Mouse (Mus musculus) midbrain, embryonic 14.5 days (tissue): ENCODE results near the gene Eif4g3. TPM values are rescaled to one million over a fixed set of nuclear protein-coding genes. Genes with fewer than 3 reads are reported as not detected.
A peak's percentile ranks its signal among the peaks of the same experiment; 100 is the strongest.

Source experiments
- ATAC-seq: fragments of 200-750 bp; cut with Nextera tagmentation; 2 replicates; pipeline ENCODE4 v1.8.0; 2017; ENCODE audit warnings: moderate number of reproducible peaks, moderate library complexity; ENCODE audit not compliant: low FRiP score, low TSS enrichment
- DNase-seq: peaks from one replicate; pipeline ENCODE4 v3.0.0-alpha.2; 2015
- H3K27ac ChIP-seq: fragments of 300-500 bp; sonication (generic); replicated peaks from 2 replicates; pipeline ENCODE4 v1.5.1; 2014; ENCODE audit warnings: mild to moderate bottlenecking, low read depth, low read length, moderate library complexity
- H3K27me3 ChIP-seq: fragments of 300-500 bp; sonication (generic); 2 replicates; pipeline ENCODE4 v1.6.1; 2014; ENCODE audit warnings: low read length, control low read depth, mixed read lengths; ENCODE audit not compliant: control insufficient read depth, insufficient read depth
- H3K36me3 ChIP-seq: fragments of 300-500 bp; sonication (generic); 2 replicates; pipeline ENCODE4 v1.6.1; 2014; ENCODE audit warnings: low read length, control low read depth; ENCODE audit not compliant: control insufficient read depth, insufficient read depth
- H3K4me1 ChIP-seq: fragments of 300-500 bp; sonication (generic); 2 replicates; pipeline ENCODE4 v1.6.1; 2014; ENCODE audit warnings: mild to moderate bottlenecking, antibody characterized with exemption, low read length, control low read depth; ENCODE audit not compliant: control insufficient read depth, insufficient read depth
- H3K4me2 ChIP-seq: fragments of 300-500 bp; sonication (generic); 2 replicates; pipeline ENCODE4 v1.6.1; 2014; ENCODE audit warnings: mild to moderate bottlenecking, low read length, moderate library complexity
- H3K4me3 ChIP-seq: fragments of 300-500 bp; sonication (generic); replicated peaks from 2 replicates; pipeline ENCODE4 v1.5.1; 2014; ENCODE audit warnings: low read depth, low read length
- H3K9ac ChIP-seq: fragments of 300-500 bp; sonication (generic); replicated peaks from 2 replicates; pipeline ENCODE4 v1.6.1; 2014; ENCODE audit warnings: mild to moderate bottlenecking, low read length, moderate library complexity
- H3K9me3 ChIP-seq: fragments of 300-500 bp; sonication (generic); 2 replicates; pipeline ENCODE4 v1.6.1; 2016; ENCODE audit warnings: low read length, control low read depth, mixed read lengths; ENCODE audit not compliant: control insufficient read depth
- WGBS: fragments of 180-500 bp; shearing (Covaris S2); extraction: QIAGEN DNeasy Blood & Tissue Kit; methylation state at CpG from one replicate; pipeline ENCODE4 v1.1.7; 2014; 5-methylcytosine and 5-hydroxymethylcytosine counted together
- polyA plus RNA-seq: library from polyadenylated mRNA; unstranded; fragments of >200 nt; fragmentation: Nextera tagmentation; extraction: Ambion mirVana; gene quantifications from 2 replicates; pipeline ENCODE4 v1.2.1, GENCODE M21; 2014

The Eif4g3 gene
- polyA plus RNA-seq, 1 experiment from 2014 or later = 63.0 TPM

- no peak for ATAC-seq
- H3K4me1 ChIP-seq = no peaks in the 10 kb centered on the region
- no peak overlapping the region for H3K9ac ChIP-seq
- H3K9me3 ChIP-seq = no peaks in the 10 kb centered on the region
- WGBS = 98% methylated on average over 4 of the region's 4 CpGs
- peaks cover 46% of the 10 kb centered on the region for H3K36me3 ChIP-seq
- no peak overlapping the region for H3K4me3 ChIP-seq
- no peak for DNase-seq
- H3K27me3 ChIP-seq = no peaks in the 10 kb centered on the region
- H3K4me2 ChIP-seq = no peak overlapping the region
- no peak overlapping the region for H3K27ac ChIP-seq
Measured at GRCm38 (mm10) chr4:138009786-138010502, 17.1 kb downstream of the Eif4g3 start.

GRCm38 (mm10) chr4:138013723-138014479, 21.1 kb downstream of the Eif4g3 start:
- H3K4me2 ChIP-seq = no peak overlapping the region
- H3K27ac ChIP-seq = no peak overlapping the region
- no peak for DNase-seq
- no peak overlapping the region for H3K9ac ChIP-seq
- WGBS = 94% methylated on average over 15 of the region's 15 CpGs
- no peak for ATAC-seq
- H3K4me3 ChIP-seq = no peak overlapping the region
- 0 out of 2 replicates have a peak, but pooled peaks cover 4% of the 10 kb centered on the region for H3K4me1 ChIP-seq
- no peaks in the 10 kb centered on the region for H3K27me3 ChIP-seq
- H3K9me3 ChIP-seq = no peaks in the 10 kb centered on the region
- peaks cover 41% of the 10 kb centered on the region for H3K36me3 ChIP-seq

- H3K4me2 ChIP-seq = no peak overlapping the region
- DNase-seq (no peak), ATAC-seq (no peak)
- 90% methylated on average over 4 of the region's 4 CpGs for WGBS
- no peak overlapping the region for H3K4me3 ChIP-seq
- no peaks in the 10 kb centered on the region for H3K9me3 ChIP-seq
- H3K36me3 ChIP-seq = peaks cover 38% of the 10 kb centered on the region
- H3K27me3 ChIP-seq = no peaks in the 10 kb centered on the region
- H3K9ac ChIP-seq = no peak overlapping the region
- no peak overlapping the region for H3K27ac ChIP-seq
- H3K4me1 ChIP-seq = peaks cover 9% of the 10 kb centered on the region; the same call in 1 of the 2 replicates
Measured at GRCm38 (mm10) chr4:138015966-138016365, 23.1 kb downstream of the Eif4g3 start.

- peak overlapping the region; percentile 3; the same call in 1 of the 2 replicates for H3K9ac ChIP-seq
- H3K27ac ChIP-seq = peak overlapping the region; percentile 57; the same call in 1 of the 2 replicates
- H3K27me3 ChIP-seq = no peaks in the 10 kb centered on the region
- H3K4me3 ChIP-seq = no peak overlapping the region
- peaks cover 13% of the 10 kb centered on the region; the same call in 1 of the 2 replicates for H3K4me1 ChIP-seq
- WGBS = 82% methylated on average over 11 of the region's 11 CpGs
- H3K9me3 ChIP-seq = no peaks in the 10 kb centered on the region
- DNase-seq (no peak), ATAC-seq (no peak)
- H3K4me2 ChIP-seq = no peak overlapping the region
- peaks cover 35% of the 10 kb centered on the region for H3K36me3 ChIP-seq
Measured at GRCm38 (mm10) chr4:138017085-138017637, 24.3 kb downstream of the Eif4g3 start.

- ATAC-seq (no peak), DNase-seq (no peak)
- WGBS = 64% methylated on average over 6 of the region's 6 CpGs
- no peak overlapping the region for H3K9ac ChIP-seq
- no peak overlapping the region for H3K4me2 ChIP-seq
- peaks cover 13% of the 10 kb centered on the region; the same call in 1 of the 2 replicates for H3K4me1 ChIP-seq
- no peak overlapping the region for H3K27ac ChIP-seq
- no peaks in the 10 kb centered on the region for H3K27me3 ChIP-seq
- peaks cover 35% of the 10 kb centered on the region for H3K36me3 ChIP-seq
- H3K9me3 ChIP-seq = no peaks in the 10 kb centered on the region
- H3K4me3 ChIP-seq = no peak overlapping the region
Measured at GRCm38 (mm10) chr4:138018011-138018410, 25.2 kb downstream of the Eif4g3 start.

GRCm38 (mm10) chr4:138020231-138020630, 27.4 kb downstream of the Eif4g3 start:
- WGBS = 77% methylated on average over 6 of the region's 6 CpGs
- no peaks in the 10 kb centered on the region for H3K9me3 ChIP-seq
- no peak overlapping the region for H3K4me3 ChIP-seq
- peaks cover 13% of the 10 kb centered on the region; the same call in 1 of the 2 replicates for H3K4me1 ChIP-seq
- no peak for DNase-seq
- H3K27me3 ChIP-seq = no peaks in the 10 kb centered on the region
- H3K9ac ChIP-seq = no peak overlapping the region
- H3K36me3 ChIP-seq = peaks cover 26% of the 10 kb centered on the region
- H3K4me2 ChIP-seq = no peak overlapping the region
- no peak for ATAC-seq
- H3K27ac ChIP-seq = no peak overlapping the region

GRCm38 (mm10) chr4:138021651-138022050, 28.8 kb downstream of the Eif4g3 start:
- Histone ChIP-seq H3K9ac (no peak overlapping the region), H3K9me3 (no peaks in the 10 kb centered on the region), H3K27me3 (no peaks in the 10 kb centered on the region), H3K4me2 (no peak overlapping the region), H3K4me3 (no peak overlapping the region), H3K27ac (no peak overlapping the region; the same call in 1 of the 2 replicates), H3K36me3 (peaks cover 25% of the 10 kb centered on the region), H3K4me1 (peaks cover 13% of the 10 kb centered on the region; the same call in 1 of the 2 replicates)
- ATAC-seq (no peak), DNase-seq (no peak)
- 73% methylated on average over 6 of the region's 6 CpGs for WGBS

- Histone ChIP-seq H3K4me2 (no peak overlapping the region), H3K36me3 (peaks cover 19% of the 10 kb centered on the region), H3K27ac (no peak overlapping the region), H3K4me1 (peaks cover 10% of the 10 kb centered on the region; the same call in 1 of the 2 replicates), H3K9me3 (no peaks in the 10 kb centered on the region), H3K27me3 (no peaks in the 10 kb centered on the region), H3K4me3 (no peak overlapping the region), H3K9ac (no peak overlapping the region)
- no peak for ATAC-seq
- WGBS = 92% methylated on average over 2 of the region's 2 CpGs
- DNase-seq = no peak
Measured at GRCm38 (mm10) chr4:138022761-138023160, 29.9 kb downstream of the Eif4g3 start.
